Mouse (Mus musculus): ENCODE results near the gene Pou6f2. TPM values are rescaled to one million over a fixed set of nuclear protein-coding genes. Genes with fewer than 3 reads are reported as not detected.

Gene Pou6f2
- not detected for polyA plus RNA-seq (2012; fragmentation: generic; extraction: Trizol)

DNA sequence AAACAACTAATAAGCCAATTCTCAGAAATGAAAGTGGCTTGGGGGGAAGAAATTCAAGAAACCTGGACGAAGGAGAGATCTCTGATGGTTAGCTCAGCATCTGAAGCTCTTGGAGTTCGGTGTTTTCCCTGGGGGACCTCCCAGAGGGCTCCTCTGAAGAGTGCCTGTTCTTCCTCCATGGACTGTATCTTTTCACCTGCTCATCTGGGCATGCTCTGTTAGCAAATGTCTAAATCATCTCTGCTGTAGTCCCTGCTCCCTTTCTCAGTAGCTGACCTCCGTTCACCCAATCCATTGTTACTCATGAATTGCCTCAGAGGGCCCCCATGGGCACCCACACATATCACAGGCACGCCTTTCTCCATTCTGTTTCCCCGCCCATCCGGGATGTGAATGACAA, at the start of gene Pou6f2:
TSS of gene Pou6f2 (minus strand) at position 101 of the 400 bp plus-strand sequence.

